Comparison of ENCODE assay signal across 15 mouse cellular contexts in the genomic region with DNA sequence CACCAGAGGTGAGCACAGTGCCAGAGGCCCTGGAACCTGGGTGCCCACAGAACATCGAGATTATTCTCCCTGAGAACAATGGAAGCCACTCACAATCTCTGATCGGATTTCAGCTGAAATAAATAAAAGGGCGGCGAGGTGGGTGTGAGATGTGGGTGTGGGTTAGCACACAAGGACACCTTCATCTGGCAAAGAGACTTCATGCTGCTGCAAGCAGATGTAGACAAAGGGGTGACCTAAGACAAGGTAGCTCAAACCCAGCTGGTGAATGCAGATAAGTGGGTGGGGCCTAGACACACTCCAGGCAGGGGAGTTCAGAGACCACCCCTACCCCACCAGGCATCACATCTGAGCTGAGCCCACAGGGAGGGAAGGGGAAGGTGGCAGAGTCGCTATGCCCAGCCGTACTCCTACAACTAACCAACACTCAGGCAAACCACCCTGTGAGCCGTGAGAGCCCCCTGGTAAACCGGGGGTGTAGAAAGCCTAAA. TPM values are rescaled to one million over a fixed set of nuclear protein-coding genes. Genes with fewer than 3 reads are reported as not detected.
A peak's percentile ranks its signal among the peaks of the same experiment; 100 is the strongest.
DNase-seq lines count a peak whose midpoint lies in the region; ATAC-seq and TF ChIP-seq lines count a peak whose summit lies in the region.
"Had no signal": no experiment of that assay in that cellular context is flagged by ENCODE, and none has a peak within 500 bp of the region (broad histone marks: within the 10 kb centered on the region; RNA-seq: fewer than 3 reads in every experiment).

No protein-coding gene starts in this region.

- WGBS in heart, embryonic 13.5 days, result 52% methylated on average over 8 of the region's 8 CpGs
- WGBS in midbrain, embryonic 11.5 days, result 56% methylated on average over 8 of the region's 8 CpGs
- WGBS in midbrain, postnatal 0 days, result 61% methylated on average over 8 of the region's 8 CpGs
- 48% methylated on average over 8 of the region's 8 CpGs for WGBS in intestine, embryonic 16.5 days

- no peak for ATAC-seq in heart, embryonic 13.5 days (ENCODE audit: extremely low read depth, insufficient number of reproducible peaks, low FRiP score, low TSS enrichment)
- ATAC-seq in midbrain, embryonic 11.5 days (ENCODE audit: low FRiP score), result no peak
- ATAC-seq in midbrain, postnatal 0 days (ENCODE audit: low FRiP score), result no peak
- ATAC-seq in intestine, embryonic 16.5 days, result peak; percentile 6; the same call in 1 of the 2 replicates
- ATAC-seq: Patski had no signal

- H3K4me1 ChIP-seq in heart, embryonic 13.5 days, result peaks cover 99% of the 10 kb centered on the region
- H3K4me1 ChIP-seq in midbrain, embryonic 11.5 days (ENCODE audit: control insufficient read depth, insufficient read depth, low read length), result peaks cover 16% of the 10 kb centered on the region
- no peaks in the 10 kb centered on the region for H3K4me1 ChIP-seq in midbrain, postnatal 0 days (ENCODE audit: insufficient read depth, low read length)
- H3K4me1 ChIP-seq in intestine, embryonic 16.5 days (ENCODE audit: control insufficient read depth, insufficient read depth, low read length), result peaks cover 73% of the 10 kb centered on the region

- peak overlapping the region; percentile 64 for H3K27ac ChIP-seq in heart, embryonic 13.5 days (replicated peaks)
- no peak overlapping the region for H3K27ac ChIP-seq in midbrain, embryonic 11.5 days (ENCODE audit: low read depth, low read length)
- H3K27ac ChIP-seq in midbrain, postnatal 0 days (ENCODE audit: low read depth, low read length), result no peak overlapping the region
- peak overlapping the region; percentile 43; the same call in 1 of the 2 replicates for H3K27ac ChIP-seq in intestine, embryonic 16.5 days (ENCODE audit: low read length)
- H3K27ac ChIP-seq: hindbrain, embryonic 13.5 days had no signal

- H3K4me2 ChIP-seq in heart, embryonic 13.5 days, result no peak overlapping the region
- H3K4me2 ChIP-seq in midbrain, embryonic 11.5 days, result no peak overlapping the region
- H3K4me2 ChIP-seq in midbrain, postnatal 0 days (ENCODE audit: low read depth, low read length, poor library complexity, severe bottlenecking), result no peak overlapping the region
- H3K4me2 ChIP-seq in intestine, embryonic 16.5 days (ENCODE audit: low read depth, low read length), result no peak overlapping the region
- H3K4me2 ChIP-seq: hindbrain, embryonic 13.5 days had no signal

- TF ChIP-seq CTCF in midbrain, postnatal 0 days (IDR thresholded peaks at IDR 0.05), result no peak

- peak overlapping the region; percentile 57 for H3K9ac ChIP-seq in heart, embryonic 13.5 days
- no peak overlapping the region for H3K9ac ChIP-seq in midbrain, embryonic 11.5 days (ENCODE audit: low read length)
- H3K9ac ChIP-seq in midbrain, postnatal 0 days (replicated peaks; ENCODE audit: low read length, poor library complexity, severe bottlenecking), result no peak overlapping the region
- H3K9ac ChIP-seq in intestine, embryonic 16.5 days (ENCODE audit: low read depth, low read length), result no peak overlapping the region
- H3K9ac ChIP-seq: hindbrain, embryonic 13.5 days had no signal

- H3K27me3 ChIP-seq in heart, embryonic 13.5 days (replicated peaks), result no peaks in the 10 kb centered on the region
- H3K27me3 ChIP-seq in midbrain, embryonic 11.5 days (ENCODE audit: control insufficient read depth, insufficient read depth, low read length), result no peaks in the 10 kb centered on the region
- H3K27me3 ChIP-seq in midbrain, postnatal 0 days (ENCODE audit: insufficient read depth, low read length), result no peaks in the 10 kb centered on the region
- no peaks in the 10 kb centered on the region for H3K27me3 ChIP-seq in intestine, embryonic 16.5 days (replicated peaks; ENCODE audit: control insufficient read depth, insufficient read depth, low read length)
- H3K27me3 ChIP-seq: hindbrain, embryonic 13.5 days; Patski had no signal

- no peaks in the 10 kb centered on the region for H3K9me3 ChIP-seq in heart, embryonic 13.5 days
- H3K9me3 ChIP-seq in midbrain, embryonic 11.5 days (ENCODE audit: control insufficient read depth, low read length), result no peaks in the 10 kb centered on the region
- no peaks in the 10 kb centered on the region for H3K9me3 ChIP-seq in midbrain, postnatal 0 days (ENCODE audit: low read length)
- no peaks in the 10 kb centered on the region for H3K9me3 ChIP-seq in intestine, embryonic 16.5 days (ENCODE audit: control insufficient read depth, low read length)
- H3K9me3 ChIP-seq: hindbrain, embryonic 13.5 days; megakaryocyte, embryonic 14.5 days had no signal

- no peak overlapping the region for H3K4me3 ChIP-seq in heart, embryonic 13.5 days
- H3K4me3 ChIP-seq in midbrain, embryonic 11.5 days (ENCODE audit: low read depth, low read length), result no peak overlapping the region
- no peak overlapping the region for H3K4me3 ChIP-seq in midbrain, postnatal 0 days (ENCODE audit: low read depth, low read length)
- H3K4me3 ChIP-seq in intestine, embryonic 16.5 days (ENCODE audit: low read length), result no peak overlapping the region
- H3K4me3 ChIP-seq: hindbrain, embryonic 13.5 days; megakaryocyte, embryonic 14.5 days had no signal

- H3K36me3 ChIP-seq in heart, embryonic 13.5 days, result no peaks in the 10 kb centered on the region
- no peaks in the 10 kb centered on the region for H3K36me3 ChIP-seq in midbrain, embryonic 11.5 days (ENCODE audit: control insufficient read depth, insufficient read depth, low read length)
- no peaks in the 10 kb centered on the region for H3K36me3 ChIP-seq in midbrain, postnatal 0 days (ENCODE audit: insufficient read depth, low read length)
- H3K36me3 ChIP-seq in intestine, embryonic 16.5 days (ENCODE audit: control insufficient read depth, insufficient read depth, low read length), result 0 out of 2 replicates have a peak, but pooled peaks cover 2% of the 10 kb centered on the region
- H3K36me3 ChIP-seq: hindbrain, embryonic 13.5 days had no signal

- DNase-seq in heart, adult 9 months (ENCODE audit: low spot score in 2 of 2), result no peak
- peak; percentile 85 for DNase-seq in midbrain, embryonic 11.5 days (ENCODE audit: low spot score, missing footprints)
- no peak for DNase-seq in midbrain, postnatal 0 days (ENCODE audit: low spot score)
- no peak for DNase-seq in ovary, postnatal 14 days (ENCODE audit: low spot score)
- DNase-seq in testis, postnatal 10 days (ENCODE audit: low spot score), result no peak
- DNase-seq in thymus, postnatal 14 days, result no peak
- DNase-seq: adrenal gland, adult 2 months; cerebellum, adult 9-11 months; kidney, adult 9 months; right cerebral cortex, postnatal 4 days had no signal

RNA-seq across cellular contexts. Expression of gene Actn1, which starts 35.9 kb away (rescaled TPM):
- polyA plus RNA-seq in heart, embryonic 13.5 days (2015; fragmentation: Nextera tagmentation; extraction: Ambion mirVana), result 39.5 and 40.4 TPM in 2 replicates
- polyA plus RNA-seq in midbrain, embryonic 11.5 days (2014; fragmentation: Nextera tagmentation; extraction: Ambion mirVana), result 17.4 and 19.9 TPM in 2 replicates
- total RNA-seq in midbrain, postnatal 0 days (2014; rRNA removed), result 17.1 and 18.0 TPM in 2 replicates
- 6.2 and 7.4 TPM in 2 replicates for polyA plus RNA-seq in midbrain, postnatal 0 days (2015; fragmentation: Nextera tagmentation; extraction: Ambion mirVana)
- 44.5 and 46.8 TPM in 2 replicates for polyA plus RNA-seq in intestine, embryonic 16.5 days (2015; fragmentation: Nextera tagmentation; extraction: Ambion mirVana)

Comparison
In these comparisons a context has a peak if more than half of its experiments do, and no peak if none do; other contexts are left out.
1. H3K27ac ChIP-seq: peak in heart, embryonic 13.5 days (single experiment) and intestine, embryonic 16.5 days (single experiment); none in midbrain, embryonic 11.5 days (single experiment) and midbrain, postnatal 0 days (single experiment).